Mouse (Mus musculus): ENCODE measurements around the gene Cux1.
"Not testable (repeated sequence)": the region's sequence is repeated elsewhere in the genome, so short reads cannot be mapped to it uniquely, and the experiment has no call there.

Cux1 gene

DNA sequence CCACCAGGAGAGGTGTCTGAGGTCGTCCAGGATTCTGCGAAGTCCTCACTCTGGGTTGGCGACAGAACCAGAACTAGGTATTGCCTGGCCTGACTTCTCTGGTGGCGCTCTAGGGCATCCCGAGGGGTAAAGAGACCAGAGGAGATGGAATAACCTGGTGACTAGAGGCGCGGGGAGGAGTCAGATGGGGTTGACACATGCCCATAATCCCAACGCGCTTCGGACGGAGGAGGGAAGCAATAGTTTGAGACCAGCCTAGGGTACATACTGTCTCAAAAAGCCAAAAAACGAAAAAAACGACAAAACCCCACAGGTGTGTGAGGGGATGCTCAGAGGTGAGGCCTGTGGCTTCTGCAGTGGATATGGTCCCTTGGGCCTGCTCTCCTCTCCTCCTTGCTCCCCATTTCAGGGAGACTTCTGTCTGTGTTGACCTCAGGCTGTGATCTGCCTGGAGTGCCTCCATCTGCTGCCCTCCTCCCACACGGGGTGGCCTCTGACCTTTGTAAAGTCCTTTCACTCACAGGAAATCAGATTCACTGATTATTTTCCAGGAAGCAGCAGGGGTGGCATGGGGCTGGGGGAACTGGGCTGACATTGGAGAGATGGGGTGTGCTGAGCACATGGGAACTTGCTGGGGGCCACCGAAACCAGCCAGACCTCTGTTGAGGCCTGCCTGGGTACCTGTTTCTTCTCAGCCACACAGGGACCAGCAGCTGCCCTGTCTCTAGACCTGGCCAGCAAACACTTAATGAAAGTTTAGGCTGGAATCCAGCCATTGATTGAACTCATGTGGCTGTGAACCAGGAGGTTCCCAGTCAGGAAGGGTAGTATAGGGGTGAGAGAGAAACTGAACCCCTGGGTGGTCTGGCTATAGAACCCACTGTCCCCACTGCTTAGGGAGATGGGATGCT is 321.5 kb downstream of the Cux1 start:
- DNase-seq (ENCODE audit: low read depth, low spot score), result no peak

DNA sequence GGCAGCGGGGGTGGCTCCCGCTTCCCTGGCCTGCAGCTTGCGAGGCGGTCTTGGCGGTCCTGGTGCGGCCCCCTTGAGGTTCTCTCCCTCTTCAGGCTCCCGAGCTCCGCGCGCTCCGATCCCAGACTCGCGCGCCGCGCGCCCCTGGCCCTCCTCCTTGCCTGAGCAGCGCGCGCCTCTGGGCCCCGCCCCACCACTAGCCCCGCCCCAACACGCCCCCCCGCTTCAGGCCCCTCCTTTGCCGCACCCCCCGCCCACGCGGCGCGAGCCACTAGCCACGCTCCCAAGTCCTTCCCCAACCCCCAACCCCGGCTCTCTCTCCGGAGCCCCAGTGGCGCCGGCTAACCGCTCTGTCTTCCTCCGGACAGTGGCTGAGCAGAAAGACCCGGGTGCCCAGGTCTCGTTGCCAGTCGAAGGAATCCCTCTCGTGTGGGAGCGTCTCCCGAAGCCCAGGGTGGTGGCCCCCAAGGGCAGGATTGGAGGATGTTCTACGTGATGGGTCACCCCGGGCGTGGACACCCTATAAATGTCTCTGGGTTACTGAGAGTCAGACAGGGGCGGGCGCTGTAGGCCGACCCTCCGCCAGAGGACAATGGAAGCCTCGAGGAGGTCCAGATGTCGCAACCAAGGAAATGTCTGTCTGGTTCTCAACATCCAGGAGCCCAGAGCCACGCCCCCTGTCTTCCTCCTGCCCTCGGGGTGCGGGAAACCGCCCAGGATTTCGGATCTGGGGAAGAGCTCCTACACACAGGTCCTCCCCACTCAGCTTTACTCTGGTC is 322.3 kb downstream of the Cux1 start:
- DNase-seq (ENCODE audit: low read depth, low spot score), result peak; percentile 91

DNA sequence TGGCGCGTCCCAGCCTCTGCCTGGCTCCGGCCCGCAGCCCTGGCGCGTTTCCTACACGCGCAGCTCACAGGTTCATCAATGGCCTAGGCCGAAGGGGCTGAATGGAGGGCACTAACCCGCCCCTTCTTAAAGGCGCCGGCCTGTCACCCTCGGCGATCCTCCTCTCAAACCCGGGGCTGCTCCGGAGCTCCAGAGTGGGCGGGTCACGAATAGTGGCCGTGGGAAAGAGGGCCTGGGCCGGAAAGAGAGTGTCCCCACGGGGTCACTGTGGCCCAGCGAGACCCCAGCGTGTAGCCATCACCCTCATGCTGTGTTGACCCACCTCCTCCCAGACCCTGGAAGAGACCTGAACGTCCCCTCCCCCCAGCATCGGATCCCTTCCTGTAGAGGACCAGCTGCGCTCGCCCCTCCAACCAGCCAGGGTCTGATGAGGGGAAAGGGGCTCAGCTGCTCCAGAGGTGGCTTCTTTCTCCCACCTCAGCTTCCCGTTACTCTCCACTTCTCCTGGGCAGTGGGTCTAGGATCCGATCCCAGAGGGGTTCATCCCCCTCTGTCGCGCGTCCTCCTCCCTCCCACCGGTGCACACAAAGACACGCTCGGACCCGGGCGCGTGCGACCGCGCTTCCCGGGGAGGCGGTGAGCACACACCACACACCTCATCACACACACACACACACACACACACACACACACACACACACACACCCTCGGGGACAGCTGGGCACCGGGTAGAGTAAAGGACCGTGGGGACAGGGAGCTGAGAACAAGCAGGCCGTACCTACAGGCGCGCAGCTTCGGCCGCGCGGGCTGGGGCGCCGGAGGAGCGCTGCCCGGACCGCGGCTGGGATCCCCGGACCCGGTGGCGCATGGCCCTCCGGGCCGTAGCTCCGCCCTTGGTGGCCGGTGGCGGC is 323.2 kb downstream of the Cux1 start:
- DNase-seq (ENCODE audit: low read depth, low spot score), result peak; percentile 66

DNA sequence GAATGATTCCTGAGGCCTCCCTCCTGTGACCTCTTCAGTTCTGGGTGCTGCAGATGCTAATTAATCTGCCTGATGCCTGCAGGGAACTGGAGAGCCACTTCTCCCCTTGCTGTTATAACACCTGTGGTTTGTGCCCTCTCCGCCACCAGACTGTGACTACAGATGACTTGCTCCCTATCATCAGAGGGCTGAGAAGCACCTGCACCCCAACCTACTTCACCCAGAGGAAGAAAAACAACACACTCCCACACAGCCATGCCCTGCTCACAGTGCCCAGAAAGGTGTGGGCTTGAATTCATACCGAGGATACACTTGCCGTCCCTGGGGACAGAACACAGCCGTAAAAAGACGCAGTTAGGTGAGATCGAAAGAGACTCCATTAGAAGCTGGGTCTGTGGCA is 326.1 kb downstream of the Cux1 start:
- no peak for DNase-seq (ENCODE audit: low read depth, low spot score)

DNA sequence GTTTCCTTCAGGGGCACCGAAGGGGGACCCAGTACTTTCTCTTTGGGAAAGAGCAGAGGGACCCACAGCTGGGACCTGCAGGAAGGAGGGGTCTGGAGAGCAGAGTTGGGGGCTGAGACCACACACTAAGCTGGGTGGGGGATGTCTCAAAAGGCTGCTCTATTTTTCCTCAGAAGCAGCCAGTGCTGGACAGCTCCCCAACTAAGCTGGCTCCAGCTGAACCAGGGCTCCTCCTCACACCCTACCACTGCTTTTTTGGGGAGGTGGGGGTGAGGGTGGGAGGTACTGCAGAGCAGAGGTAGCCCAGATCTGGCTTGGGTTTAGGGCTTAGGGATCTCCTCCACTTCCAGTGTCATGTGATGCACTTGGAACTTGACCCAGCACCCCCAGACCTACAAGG is 326.9 kb downstream of the Cux1 start:
- no peak for DNase-seq (ENCODE audit: low read depth, low spot score)

DNA sequence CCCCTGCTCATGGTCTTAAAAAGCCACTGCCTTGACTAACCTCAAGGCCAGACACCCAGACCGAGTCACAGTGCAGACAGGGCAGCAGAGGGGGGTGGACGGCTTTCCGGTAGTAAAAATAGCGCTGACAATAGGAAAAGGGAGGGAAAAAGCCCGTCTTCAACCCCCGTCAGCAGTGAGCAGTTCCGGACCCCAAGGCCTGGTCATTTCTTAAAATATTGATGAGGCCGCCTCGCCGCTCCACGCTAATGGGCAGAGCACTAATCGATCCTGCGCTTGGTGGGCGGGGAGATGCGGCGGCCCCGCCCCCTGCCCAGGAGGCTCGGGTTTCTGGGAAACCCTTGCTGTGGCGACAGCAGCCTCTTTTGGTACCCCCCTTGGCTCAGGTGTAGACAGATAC is 329.7 kb downstream of the Cux1 start:
- DNase-seq (ENCODE audit: low read depth, low spot score), result no peak

DNA sequence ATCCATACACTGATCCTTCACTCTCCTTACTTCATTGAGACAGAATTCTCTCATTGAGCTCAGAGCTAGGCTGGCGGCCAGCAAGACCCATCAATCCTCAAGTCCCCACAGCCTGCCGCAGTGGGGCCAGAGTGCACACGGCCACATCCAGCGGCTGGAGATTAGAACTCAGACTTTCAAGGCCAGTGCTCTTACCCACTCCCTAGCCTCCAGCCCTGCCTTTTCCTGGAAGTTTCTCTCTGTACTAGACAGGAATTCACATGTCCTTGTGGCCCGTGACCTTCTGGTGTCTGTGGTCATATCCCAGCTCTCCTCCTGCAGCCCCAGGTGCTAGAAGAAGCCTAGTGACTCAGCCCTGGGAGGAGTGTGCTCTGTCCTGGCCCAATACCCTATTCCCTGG is 330.7 kb downstream of the Cux1 start:
- no peak for DNase-seq (ENCODE audit: low read depth, low spot score)

DNA sequence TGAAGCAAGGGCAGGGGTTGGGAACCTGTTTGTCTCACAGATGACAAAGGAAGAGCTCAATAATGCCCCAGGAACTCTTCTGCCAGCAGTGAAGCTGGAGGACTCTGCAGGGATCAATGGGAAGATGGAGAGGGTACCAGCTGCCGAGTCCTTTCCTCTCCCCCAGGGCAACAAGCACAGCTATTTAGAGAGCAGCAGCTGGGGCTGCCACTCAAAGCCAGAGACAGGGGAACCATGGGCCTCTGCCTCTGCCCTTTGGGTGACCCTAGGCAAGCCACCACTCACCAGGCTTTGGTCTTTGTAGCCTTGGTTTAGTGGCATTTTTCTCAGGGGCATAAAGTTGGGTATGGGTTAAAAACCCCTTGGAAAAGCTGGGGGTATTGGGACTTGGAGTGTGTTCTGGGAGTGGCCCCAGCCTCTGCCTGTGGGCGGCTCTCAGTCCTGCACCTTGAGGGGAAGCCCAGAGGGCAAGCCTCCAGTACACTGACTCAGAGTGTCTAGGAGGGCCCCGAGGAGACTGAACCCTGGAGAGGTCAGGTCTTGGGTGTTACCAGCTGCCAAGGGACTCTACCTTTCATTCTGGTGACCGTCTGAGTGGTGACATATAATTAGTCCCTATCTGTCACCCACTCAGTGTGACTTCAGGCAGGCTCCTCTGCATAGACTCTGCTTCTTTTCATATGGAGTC is 336.8 kb downstream of the Cux1 start:
- peak; percentile 65 for DNase-seq (ENCODE audit: low read depth, low spot score)

DNA sequence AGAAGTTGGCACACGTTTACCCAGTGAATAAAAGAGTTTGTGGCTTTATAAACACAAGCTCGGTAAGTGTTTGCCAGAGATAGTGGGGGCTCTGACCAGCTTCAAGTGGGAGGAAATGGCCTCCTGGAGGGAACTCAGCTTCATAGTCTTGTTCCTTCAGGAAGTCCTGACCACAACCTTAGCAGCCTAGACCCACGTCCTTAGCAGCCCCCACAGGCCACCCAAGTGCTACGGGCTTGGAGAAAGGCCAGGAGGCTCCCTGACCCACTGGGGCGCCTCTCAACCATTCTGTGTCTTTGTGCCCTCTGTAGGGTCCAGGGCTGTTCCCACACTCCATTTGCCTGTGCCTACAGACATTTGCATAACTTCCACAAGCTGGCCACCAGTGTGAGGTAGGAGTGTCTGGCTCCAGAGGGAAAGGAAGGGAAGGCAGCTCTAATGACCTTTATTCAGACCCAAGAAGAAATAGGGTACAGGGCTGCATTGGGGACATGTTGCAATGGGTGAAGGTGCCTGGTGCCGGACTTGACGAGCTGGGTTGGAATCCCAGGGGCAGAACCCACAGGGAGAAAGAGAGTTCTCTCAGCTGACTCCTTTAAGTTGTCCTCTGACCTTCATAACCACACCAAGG is 340.9 kb downstream of the Cux1 start:
- DNase-seq (ENCODE audit: low read depth, low spot score), result no peak

DNA sequence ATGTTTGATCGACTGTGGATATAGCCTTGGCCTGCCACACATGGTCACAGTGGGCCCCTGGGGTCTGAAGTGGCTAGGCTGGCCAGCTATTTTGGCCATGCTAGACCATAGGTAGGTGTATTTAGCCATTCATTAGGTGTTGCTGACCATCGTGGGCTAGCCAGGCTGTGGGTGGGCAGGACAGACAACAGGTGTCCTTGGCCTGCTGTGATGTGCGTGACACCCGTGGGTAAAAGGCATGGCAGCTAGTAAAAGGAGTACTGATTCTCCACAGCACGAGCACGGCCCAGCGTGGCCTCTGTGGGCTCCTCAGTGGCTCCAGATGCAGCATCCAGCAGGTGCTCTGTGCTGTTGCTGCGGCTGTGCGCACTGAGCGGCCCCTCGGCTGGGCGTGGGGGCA is 348.7 kb downstream of the Cux1 start:
- no peak for DNase-seq (ENCODE audit: low read depth, low spot score)

DNA sequence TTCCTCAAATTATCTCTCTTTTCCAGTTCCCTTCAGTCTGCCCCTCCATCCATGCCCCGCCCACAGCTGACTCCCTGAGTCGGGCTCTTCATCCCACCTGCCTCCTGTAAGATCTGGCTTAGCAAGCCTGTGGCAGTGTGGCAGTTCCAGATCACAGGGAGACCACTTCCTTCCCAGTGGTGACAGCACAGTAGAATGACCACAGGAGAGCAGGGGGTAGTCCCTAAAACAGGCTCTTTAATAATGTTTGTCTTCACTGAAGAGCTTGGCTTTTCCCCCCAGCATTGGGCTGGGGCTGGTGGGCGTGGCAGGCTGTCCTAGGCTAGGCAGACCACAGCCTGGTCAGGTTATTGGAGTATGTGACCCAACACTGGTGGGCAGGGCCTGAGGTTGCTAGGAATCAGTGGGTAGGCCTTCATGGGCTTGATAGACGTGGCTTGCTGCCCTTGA is 349.3 kb downstream of the Cux1 start:
- DNase-seq (ENCODE audit: low read depth, low spot score), result no peak

DNA sequence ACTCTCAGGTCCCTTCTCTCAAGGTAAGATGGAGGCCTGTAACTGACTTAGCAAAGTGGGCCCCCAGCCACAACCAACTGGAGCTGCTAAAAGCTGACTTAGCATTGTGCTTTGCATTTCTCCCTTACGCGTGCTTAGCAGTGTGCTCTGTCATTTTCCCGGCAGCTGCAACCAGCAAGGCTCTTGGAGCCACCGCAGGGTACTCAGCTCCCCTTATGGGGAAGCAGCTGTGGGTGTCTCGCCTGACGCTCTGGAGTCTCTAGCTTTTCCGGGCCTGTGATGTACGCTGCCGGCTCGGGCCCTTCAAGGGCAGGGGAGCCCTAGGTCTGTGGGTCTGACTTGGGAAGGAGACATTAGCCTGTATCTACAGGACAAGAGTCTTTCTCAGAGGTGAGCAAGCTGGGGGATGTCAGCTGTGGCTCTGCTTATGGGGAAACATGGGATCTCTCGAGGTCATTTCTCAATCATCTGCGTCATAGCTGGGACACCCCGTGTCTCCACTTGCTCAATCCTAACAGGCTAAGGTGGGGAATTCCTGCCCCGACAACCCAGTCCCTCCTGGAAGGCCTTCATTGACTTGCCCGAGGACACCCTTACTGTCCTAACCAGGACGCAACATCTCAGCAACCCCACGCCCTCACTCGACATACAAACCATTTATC is 350.2 kb downstream of the Cux1 start:
- no peak for DNase-seq (ENCODE audit: low read depth, low spot score)

DNA sequence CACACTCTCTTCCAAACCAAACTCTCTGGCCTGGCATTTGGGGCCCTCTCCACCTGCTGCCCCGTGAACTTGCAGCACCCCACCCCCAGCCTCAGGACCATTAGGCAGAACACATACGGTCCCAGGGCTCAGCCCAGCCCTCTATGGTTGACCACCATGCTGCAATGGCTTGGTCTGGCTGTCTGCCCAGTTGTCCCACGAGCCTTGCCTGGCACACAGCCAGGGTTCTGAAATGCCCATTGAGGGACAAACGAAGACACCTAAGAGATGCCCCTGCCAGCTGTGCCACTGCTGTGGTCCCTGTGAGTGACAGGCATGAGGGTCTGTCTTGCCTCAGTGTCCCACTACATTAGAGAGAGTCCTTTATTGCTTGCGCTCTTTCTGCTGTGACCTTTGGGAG is 351.3 kb downstream of the Cux1 start:
- no peak for DNase-seq (ENCODE audit: low read depth, low spot score)

DNA sequence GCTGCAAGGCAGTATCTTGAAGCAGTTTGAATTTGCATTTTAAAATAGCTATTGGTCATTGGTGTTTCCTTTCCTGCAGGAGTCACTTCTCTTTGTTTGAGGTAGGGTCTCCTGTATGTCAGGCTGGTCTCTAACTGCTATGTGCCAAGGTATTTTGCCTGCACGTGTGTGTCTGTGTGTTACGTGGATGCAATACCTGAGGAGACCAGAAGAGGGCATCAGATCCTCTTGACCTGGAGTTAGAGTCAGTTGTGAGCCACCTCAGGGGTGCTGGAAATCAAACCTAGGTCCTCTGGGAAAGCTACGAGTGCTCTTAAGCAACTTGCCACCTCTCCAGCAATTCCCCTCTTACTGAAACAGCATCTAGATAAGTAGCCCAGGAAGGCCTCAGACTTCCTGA is 352.1 kb downstream of the Cux1 start:
- DNase-seq (ENCODE audit: low read depth, low spot score), result no peak

DNA sequence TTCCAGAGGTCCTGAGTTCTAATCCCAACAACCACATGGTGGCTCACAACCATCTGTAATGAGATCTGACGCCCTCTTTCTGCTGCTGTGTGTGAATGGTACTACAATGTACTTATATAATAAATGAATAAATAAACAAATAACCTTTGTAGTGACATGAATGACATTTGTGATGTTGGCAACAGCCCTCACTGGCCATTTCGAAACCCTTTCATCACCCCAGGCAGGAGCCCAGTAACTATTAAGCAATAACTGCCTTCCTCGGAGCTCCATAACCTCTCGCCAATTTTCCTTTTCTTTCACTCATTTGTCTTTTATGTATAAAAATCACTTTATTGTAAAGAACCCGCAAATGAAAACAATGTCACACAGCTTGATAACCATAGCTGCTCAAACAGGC is 353.6 kb downstream of the Cux1 start:
- no peak for DNase-seq (ENCODE audit: low read depth, low spot score)

DNA sequence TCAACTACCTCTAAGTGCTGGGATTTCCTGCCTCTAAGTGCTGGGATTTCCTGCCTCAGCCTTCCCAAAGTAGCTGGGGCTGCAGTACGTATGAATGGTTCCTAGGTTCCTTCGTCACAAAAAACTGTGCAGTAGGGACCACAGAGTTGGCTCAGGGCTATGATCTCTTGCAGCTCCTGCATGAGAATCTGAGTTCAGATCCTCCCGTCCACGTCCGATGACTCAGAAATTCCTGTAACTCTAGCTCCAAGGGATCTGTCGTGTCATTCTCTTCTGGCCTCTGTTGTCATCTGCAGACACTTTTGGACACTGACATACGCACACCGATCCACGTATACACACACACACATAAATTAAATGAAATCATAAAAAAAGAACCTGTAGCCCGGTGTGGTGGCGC is 354.6 kb downstream of the Cux1 start:
- no peak for DNase-seq (ENCODE audit: low read depth, low spot score)

DNA sequence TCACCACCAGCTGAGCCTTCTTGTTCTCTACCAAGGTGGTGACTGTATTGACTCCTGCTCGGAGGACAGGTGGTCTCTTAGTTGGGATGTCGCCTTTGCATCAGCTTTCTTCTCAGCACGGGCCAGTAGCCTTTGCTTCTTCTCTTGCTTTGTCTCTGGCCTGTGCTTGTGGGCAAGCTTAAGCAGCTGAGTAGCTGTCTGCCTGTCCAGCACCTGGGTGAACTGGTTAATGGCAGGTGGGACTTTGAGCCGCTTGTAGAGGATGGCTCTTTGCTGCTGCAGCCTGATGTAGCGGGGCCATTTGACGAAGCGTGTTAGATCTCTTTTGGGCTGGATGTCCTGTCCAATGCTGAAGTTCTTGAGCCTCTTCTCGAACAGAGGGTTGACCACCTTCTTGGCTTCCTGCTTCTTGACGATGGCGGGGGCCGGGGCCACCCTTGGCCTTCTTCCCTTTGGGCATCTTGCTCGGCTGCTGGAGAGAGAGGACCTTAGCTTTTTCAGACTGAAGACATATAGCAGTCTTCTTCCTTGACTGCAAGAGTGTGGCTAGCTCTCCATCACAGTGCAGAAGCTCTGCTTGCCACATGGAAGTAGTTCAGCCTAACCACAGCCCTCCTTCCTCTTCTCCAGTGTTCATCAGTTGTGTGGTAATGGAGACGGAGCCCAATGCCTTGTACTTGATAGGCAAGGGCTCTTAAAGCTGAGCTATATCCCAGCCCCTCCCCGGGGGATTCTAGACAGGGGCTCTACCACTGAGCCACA is 355.8 kb downstream of the Cux1 start:
- not testable (repeated sequence) for DNase-seq (ENCODE audit: low read depth, low spot score)

DNA sequence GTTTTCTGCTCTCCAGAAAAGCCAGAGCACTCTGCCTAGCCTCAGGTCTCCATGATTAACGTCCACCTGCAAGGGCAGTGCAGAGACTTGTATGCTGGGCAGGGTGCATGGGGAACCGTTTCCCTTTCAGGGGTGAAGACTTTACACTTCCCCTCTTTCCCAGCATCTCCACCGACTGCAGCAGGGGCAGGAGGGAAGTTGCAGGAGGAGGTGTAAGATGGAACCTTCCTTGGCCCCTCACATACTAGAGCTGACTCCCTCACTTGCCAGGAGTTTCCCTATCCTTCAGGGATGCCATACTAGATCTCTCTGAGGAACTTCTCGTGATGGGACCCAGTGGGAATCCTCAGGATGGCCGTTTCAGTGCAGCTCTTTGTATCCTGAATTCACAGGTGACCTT is 356.7 kb downstream of the Cux1 start:
- no peak for DNase-seq (ENCODE audit: low read depth, low spot score)

DNA sequence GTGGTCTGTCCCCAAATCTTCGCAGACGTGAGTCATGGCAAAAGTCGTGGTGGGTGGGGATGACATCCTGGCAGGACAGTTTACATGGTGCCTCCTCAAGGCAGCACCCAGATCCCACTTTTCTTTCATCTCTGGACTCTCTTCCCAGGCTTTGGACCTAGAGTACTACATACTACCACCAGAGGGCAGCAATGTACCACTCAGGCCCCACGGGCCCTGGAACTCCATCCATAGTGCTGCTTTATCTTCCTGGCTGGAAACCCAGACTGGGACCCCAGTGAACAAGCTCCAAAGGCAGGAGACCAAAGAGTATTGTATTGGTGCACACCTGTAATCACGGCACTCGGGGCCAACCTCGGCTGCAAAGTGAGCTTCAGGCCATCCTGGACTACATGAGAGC is 365.5 kb downstream of the Cux1 start:
- peak; percentile 87 for DNase-seq (ENCODE audit: low read depth, low spot score)
